Mouse (Mus musculus) stomach, postnatal 0 days (tissue): ENCODE measurements around the gene Ern1. TPM values are rescaled to one million over a fixed set of nuclear protein-coding genes. Genes with fewer than 3 reads are reported as not detected.

Experiments
- ATAC-seq: fragments of 200-750 bp; cut with Nextera tagmentation; 2 replicates; pipeline ENCODE4 v1.8.0; 2017; ENCODE audit not compliant: low FRiP score, low TSS enrichment
- DNase-seq: peaks from one replicate; pipeline ENCODE4 v3.0.0-alpha.2; 2016; ENCODE audit warnings: low spot score
- H3K27ac ChIP-seq: fragments of 300-500 bp; sonication (generic); replicated peaks from 2 replicates; pipeline ENCODE4 v1.5.1; 2014; ENCODE audit warnings: mild to moderate bottlenecking, control low read depth
- H3K27me3 ChIP-seq: fragments of 300-500 bp; sonication (generic); 2 replicates; pipeline ENCODE4 v1.6.1; 2014; ENCODE audit warnings: low read length; ENCODE audit not compliant: control insufficient read depth, insufficient read depth
- H3K36me3 ChIP-seq: fragments of 300-500 bp; sonication (generic); 2 replicates; pipeline ENCODE4 v1.6.1; 2014; ENCODE audit warnings: low read length, mixed read lengths; ENCODE audit not compliant: control insufficient read depth, insufficient read depth
- H3K4me1 ChIP-seq: fragments of 300-500 bp; sonication (generic); replicated peaks from 2 replicates; pipeline ENCODE4 v1.6.1; 2014; ENCODE audit warnings: antibody characterized with exemption; ENCODE audit not compliant: control insufficient read depth, insufficient read depth
- H3K4me2 ChIP-seq: fragments of 300-500 bp; sonication (generic); replicated peaks from 2 replicates; pipeline ENCODE4 v1.6.1; 2014; ENCODE audit warnings: low read depth, mild to moderate bottlenecking, control low read depth, moderate library complexity
- H3K4me3 ChIP-seq: fragments of 300-500 bp; sonication (generic); 2 replicates; pipeline ENCODE4 v1.5.1; 2014; ENCODE audit warnings: low read depth, low read length, control low read depth
- H3K9ac ChIP-seq: fragments of 300-500 bp; sonication (generic); 2 replicates; pipeline ENCODE4 v1.6.1; 2014; ENCODE audit warnings: mild to moderate bottlenecking, low read length, control low read depth, mixed read lengths
- H3K9me3 ChIP-seq: fragments of 300-500 bp; sonication (generic); 2 replicates; pipeline ENCODE4 v1.6.1; 2016; ENCODE audit warnings: low read length; ENCODE audit not compliant: control insufficient read depth
- CTCF ChIP-seq: IDR thresholded peaks from 2 replicates; pipeline ENCODE4 v1.5.1; 2016; ENCODE audit warnings: antibody characterized with exemption, low read depth, mild to moderate bottlenecking, moderate library complexity
- EP300 ChIP-seq: optimal IDR thresholded peaks from 2 replicates; pipeline ENCODE3; 2016; ENCODE audit warnings: antibody characterized with exemption
- WGBS: fragments of 180-500 bp; shearing (Covaris S2); extraction: QIAGEN DNeasy Blood & Tissue Kit; methylation state at CpG from one replicate; pipeline ENCODE4 v1.1.7; 2014; 5-methylcytosine and 5-hydroxymethylcytosine counted together
- polyA plus RNA-seq: library from polyadenylated mRNA; unstranded; fragments of >200 nt; fragmentation: Nextera tagmentation; extraction: Ambion mirVana; gene quantifications from 2 replicates; pipeline ENCODE4 v1.2.1, GENCODE M21; 2015

The Ern1 gene
- polyA plus RNA-seq, 1 experiment from 2014 or later = 3.7 TPM

GRCm38 (mm10) chr11:106480530-106480885, 7.1 kb downstream of the Ern1 start:
- H3K9ac ChIP-seq = no peak overlapping the region
- DNase-seq (no peak), ATAC-seq (no peak)
- H3K4me2 ChIP-seq = no peak overlapping the region
- no peak for TF ChIP-seq EP300
- TF ChIP-seq CTCF = no peak
- H3K36me3 ChIP-seq = no peaks in the 10 kb centered on the region
- WGBS = 51% methylated on average over 3 of the region's 3 CpGs
- H3K4me1 ChIP-seq = no peaks in the 10 kb centered on the region
- H3K27ac ChIP-seq = no peak overlapping the region
- no peaks in the 10 kb centered on the region for H3K27me3 ChIP-seq
- H3K9me3 ChIP-seq = no peaks in the 10 kb centered on the region
- no peak overlapping the region for H3K4me3 ChIP-seq

GRCm38 (mm10) chr11:106479619-106480529, 7.8 kb downstream of the Ern1 start:
- Histone ChIP-seq H3K4me3 (no peak overlapping the region), H3K27me3 (no peaks in the 10 kb centered on the region), H3K4me2 (no peak overlapping the region), H3K27ac (no peak overlapping the region), H3K36me3 (no peaks in the 10 kb centered on the region), H3K9ac (no peak overlapping the region), H3K4me1 (no peaks in the 10 kb centered on the region), H3K9me3 (no peaks in the 10 kb centered on the region)
- ATAC-seq (no peak), DNase-seq (no peak)
- WGBS = 79% methylated on average over 9 of the region's 9 CpGs
- TF ChIP-seq CTCF = no peak
- TF ChIP-seq EP300 = no peak

GRCm38 (mm10) chr11:106478745-106479144, 8.9 kb downstream of the Ern1 start:
- 59% methylated on average over 1 of the region's 1 CpGs for WGBS
- Histone ChIP-seq H3K27me3 (no peaks in the 10 kb centered on the region), H3K36me3 (no peaks in the 10 kb centered on the region), H3K9me3 (no peaks in the 10 kb centered on the region), H3K9ac (no peak overlapping the region), H3K4me2 (no peak overlapping the region), H3K4me1 (no peaks in the 10 kb centered on the region), H3K4me3 (no peak overlapping the region), H3K27ac (no peak overlapping the region)
- TF ChIP-seq EP300 = no peak
- no peak for ATAC-seq
- DNase-seq = no peak

GRCm38 (mm10) chr11:106477505-106478160, 10.0 kb downstream of the Ern1 start:
- WGBS = 91% methylated on average over 3 of the region's 4 CpGs
- DNase-seq (no peak), ATAC-seq (no peak)
- Histone ChIP-seq H3K9me3 (no peaks in the 10 kb centered on the region), H3K4me2 (no peak overlapping the region), H3K4me1 (no peaks in the 10 kb centered on the region), H3K36me3 (no peaks in the 10 kb centered on the region), H3K9ac (no peak overlapping the region), H3K27me3 (no peaks in the 10 kb centered on the region), H3K4me3 (no peak overlapping the region), H3K27ac (no peak overlapping the region)
- TF ChIP-seq EP300 = no peak
- TF ChIP-seq CTCF = no peak

GRCm38 (mm10) chr11:106475309-106475708, 12.3 kb downstream of the Ern1 start:
- Histone ChIP-seq H3K27ac (no peak overlapping the region), H3K27me3 (no peaks in the 10 kb centered on the region), H3K4me3 (no peak overlapping the region), H3K4me2 (no peak overlapping the region), H3K9ac (no peak overlapping the region), H3K9me3 (no peaks in the 10 kb centered on the region), H3K4me1 (no peaks in the 10 kb centered on the region), H3K36me3 (no peaks in the 10 kb centered on the region)
- DNase-seq = no peak
- ATAC-seq = no peak
- WGBS = 83% methylated on average over 1 of the region's 1 CpGs
- TF ChIP-seq EP300 (no peak), CTCF (no peak)

- TF ChIP-seq EP300 (no peak), CTCF (no peak)
- 92% methylated on average over 1 of the region's 1 CpGs for WGBS
- ATAC-seq (no peak), DNase-seq (no peak)
- Histone ChIP-seq H3K4me3 (no peak overlapping the region), H3K4me1 (no peaks in the 10 kb centered on the region), H3K4me2 (no peak overlapping the region), H3K27me3 (no peaks in the 10 kb centered on the region), H3K9me3 (no peaks in the 10 kb centered on the region), H3K9ac (no peak overlapping the region), H3K27ac (no peak overlapping the region), H3K36me3 (no peaks in the 10 kb centered on the region)
Observed at GRCm38 (mm10) chr11:106471629-106472028, 16.0 kb downstream of the Ern1 start.
